8 mouse cellular contexts compared by ENCODE assay signal in the genomic region with DNA sequence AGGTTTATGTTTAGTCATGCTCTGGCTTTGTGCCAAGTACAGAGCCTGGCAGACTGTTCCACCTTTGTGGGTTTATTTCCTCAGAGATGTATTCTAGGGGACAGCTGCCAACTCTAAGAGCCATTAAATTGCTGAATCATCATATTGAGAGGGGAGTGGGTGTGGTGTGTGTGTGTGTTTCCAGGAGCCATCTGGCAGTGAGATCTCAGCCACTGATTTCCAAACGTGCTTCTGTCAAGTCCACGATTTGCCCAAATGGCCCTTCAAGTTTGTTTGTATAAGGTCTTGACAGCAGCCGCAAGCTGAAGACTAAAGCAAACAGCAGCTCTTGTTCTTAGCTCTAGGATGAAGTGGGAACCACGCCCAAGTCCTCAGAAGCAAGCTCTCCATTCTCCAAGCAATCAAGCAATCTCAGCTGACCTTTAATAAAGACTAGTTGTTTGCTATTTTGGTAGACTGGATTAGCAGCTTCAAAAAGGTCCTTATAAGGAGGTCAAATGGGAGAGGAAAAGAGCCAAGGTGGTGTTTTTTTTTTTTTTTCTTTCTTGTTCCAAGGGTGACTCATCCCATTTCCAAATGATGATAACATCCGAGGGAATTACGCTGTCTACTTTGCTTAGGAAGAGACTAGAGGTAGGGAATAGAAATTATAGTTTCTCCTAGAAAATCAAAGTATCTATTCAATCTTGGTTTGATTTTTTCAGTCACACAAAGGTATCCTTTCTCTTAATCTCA. TPM values are rescaled to one million over a fixed set of nuclear protein-coding genes. Genes with fewer than 3 reads are reported as not detected.
DNase-seq lines count a peak whose midpoint lies in the region; ATAC-seq and TF ChIP-seq lines count a peak whose summit lies in the region.

No protein-coding gene starts in this region.

- no peaks in the 10 kb centered on the region for H3K36me3 ChIP-seq in lung, postnatal 0 days (ENCODE audit: insufficient read depth, low read length)

- no peaks in the 10 kb centered on the region for H3K4me1 ChIP-seq in lung, postnatal 0 days (ENCODE audit: insufficient read depth, low read depth, low read length)

- TF ChIP-seq CTCF in lung, postnatal 0 days (IDR thresholded peaks at IDR 0.05): no peak

- no peak overlapping the region for H3K9ac ChIP-seq in lung, postnatal 0 days (replicated peaks; ENCODE audit: low read depth)

- WGBS in lung, postnatal 0 days: 6% methylated on average over 6 of the region's 6 CpGs

- peak; percentile 15 for DNase-seq in cerebellum, adult 11-12 months
- no peak for DNase-seq in cerebellum, adult 11 months
- DNase-seq in ovary, postnatal 14 days (ENCODE audit: low spot score): peak; percentile 17
- no peak for DNase-seq in ovary, postnatal 10 days (ENCODE audit: low spot score)
- peak; percentile 9 to 10 for DNase-seq in gastrocnemius, adult 8-10 months (ENCODE audit: low spot score in 2 of 2)
- DNase-seq in kidney, postnatal 25 days: peak; percentile 27 to 37
- peak; percentile 96 for DNase-seq in lung, postnatal 0 days (ENCODE audit: low spot score)
- DNase-seq in T-cell, adult 2 months (ENCODE audit: low spot score): no peak

- TF ChIP-seq EP300 in lung, postnatal 0 days (IDR thresholded peaks at IDR 0.05): peak; percentile 95

- H3K27me3 ChIP-seq in lung, postnatal 0 days (replicated peaks; ENCODE audit: insufficient read depth, low read length): no peaks in the 10 kb centered on the region

- no peaks in the 10 kb centered on the region for H3K9me3 ChIP-seq in lung, postnatal 0 days (ENCODE audit: low read length)

- no peak overlapping the region for H3K4me2 ChIP-seq in lung, postnatal 0 days (replicated peaks; ENCODE audit: low read depth, low read length)

- H3K4me3 ChIP-seq in lung, postnatal 0 days (ENCODE audit: low read depth, low read length): no peak overlapping the region

- ATAC-seq in lung, postnatal 0 days: peak; percentile 97

- H3K27ac ChIP-seq in lung, postnatal 0 days (ENCODE audit: low read length): no peak overlapping the region

RNA-seq across cellular contexts. Expression of gene Prune2, which starts 55.5 kb away (rescaled TPM):
- 1 to 10 TPM; 3.5 to 8.0 (median 5.6) TPM for total RNA-seq in gastrocnemius, adult 8-10 months (2022)
- polyA plus RNA-seq in lung, postnatal 0 days (2015; fragmentation: Nextera tagmentation; extraction: Ambion mirVana): 0.73 and 0.76 TPM in 2 replicates

Comparison
In these comparisons a context has a peak if more than half of its experiments do, and no peak if none do; other contexts are left out.
1. DNase-seq: peak in cerebellum, adult 11-12 months (single experiment), ovary, postnatal 14 days (single experiment), gastrocnemius, adult 8-10 months (2 of 2), kidney, postnatal 25 days (2 of 2) and lung, postnatal 0 days (single experiment); none in cerebellum, adult 11 months (single experiment), ovary, postnatal 10 days (single experiment) and T-cell, adult 2 months (single experiment).